Mouse (Mus musculus) left cerebral cortex, postnatal 4 days (tissue): ENCODE data around the gene Oas1h. TPM values are rescaled to one million over a fixed set of nuclear protein-coding genes. Genes with fewer than 3 reads are reported as not detected.
"Not testable (repeated sequence)": the region's sequence is repeated elsewhere in the genome, so short reads cannot be mapped to it uniquely, and the experiment has no call there.

Experiments
- DNase-seq: peaks from one replicate; pipeline ENCODE4 v3.0.0-alpha.2; 2022
- intact Hi-C: fragments of 180-260 bp; cut with DNase I; formaldehyde crosslinking; loops from one replicate; pipeline ENCODE4 v1.15.1; 2025
- microRNA-seq: library from miRNA; unstranded; fragments of <30 nt; microRNA quantifications from one replicate; pipeline ENCODE4 v1.2.0, GENCODE M21; 2022
- total RNA-seq, 2 experiments: library from RNA; stranded (reverse); gene quantifications; 2 replicates each; pipeline ENCODE4 v1.2.3; 2021

Gene Oas1h
- total RNA-seq, 2 experiments from 2014 or later: not detected

- intact Hi-C loops, DNase-seq: not testable (repeated sequence)
Measured at GRCm38 (mm10) chr5:120919156-120919935, 58.1 kb downstream of the Oas1h start.

- no peak for DNase-seq
- intact Hi-C loops: loop anchor here (10.0 kb wide), 1 partner anchor 105 kb away; the partner anchor contains the start of gene Oas1c
Measured at GRCm38 (mm10) chr5:120920296-120920695, 59.1 kb downstream of the Oas1h start.

Small RNA genes lying within 50 kb of the gene (microRNA-seq; reads per million reads assigned to microRNA genes)
- not detected for gene Gm22907

Other genes with a start within 250 kb of the Oas1h start
- 10 to 100 TPM; 22.7 to 26.0 TPM for gene Rita1, start 248.8 kb upstream of the Oas1h start, total RNA-seq
- gene Ddx54, start 248.7 kb upstream of the Oas1h start, total RNA-seq: 10 to 100 TPM; 52.0 to 55.4 TPM
- gene Cfap73, start 227.2 kb upstream of the Oas1h start, total RNA-seq: under 1 TPM in 1 of 2 experiments, not detected in 1; 0.40 TPM
- 10 to 100 TPM; 42.2 to 54.6 TPM for gene Rasal1, start 212.6 kb upstream of the Oas1h start, total RNA-seq
- gene Dtx1, start 149.5 kb upstream of the Oas1h start, total RNA-seq: 100 to 1,000 TPM; 122 to 124 TPM
- not detected for gene Oas2, start 111.6 kb upstream of the Oas1h start, total RNA-seq
- gene Oas3, start 83.8 kb upstream of the Oas1h start, total RNA-seq: under 1 TPM in 1 of 2 experiments, not detected in 1; 0.18 TPM
- gene Oas1e, start 65.9 kb upstream of the Oas1h start, total RNA-seq: not detected
- gene Oas1c, start 48.9 kb upstream of the Oas1h start, total RNA-seq: 1 to 10 TPM; 1.0 to 1.3 TPM
- not detected for gene Oas1f, start 14.1 kb upstream of the Oas1h start, total RNA-seq
- gene Oas1g, start 26.2 kb downstream of the Oas1h start, total RNA-seq: not detected
- under 1 TPM in 1 of 2 experiments, not detected in 1; 0.20 TPM for gene Oas1a, start 46.1 kb downstream of the Oas1h start, total RNA-seq
- not detected for gene Oas1d, start 53.1 kb downstream of the Oas1h start, total RNA-seq
- 100 to 1,000 TPM; 104 TPM for gene Rph3a, start 148.7 kb downstream of the Oas1h start, total RNA-seq